Mouse (Mus musculus) small intestine, adult 2 months (tissue): Measurements from ENCODE around the gene Tceal5. TPM values are rescaled to one million over a fixed set of nuclear protein-coding genes. Genes with fewer than 3 reads are reported as not detected.
"Not testable (repeated sequence)": the region's sequence is repeated elsewhere in the genome, so short reads cannot be mapped to it uniquely, and the experiment has no call there.

Source experiments
- H3K27ac ChIP-seq: fragments of 200-500 bp; 2 replicates; pipeline ENCODE4 v1.5.1; 2012; ENCODE audit warnings: low read depth, low read length, control low read depth, inconsistent platforms; ENCODE audit not compliant: insufficient read depth
- H3K27me3 ChIP-seq: fragments of 200-500 bp; 2 replicates; pipeline ENCODE4 v1.6.1; 2012; ENCODE audit warnings: mild to moderate bottlenecking, moderate library complexity, low read length, inconsistent platforms; ENCODE audit not compliant: control insufficient read depth, insufficient read depth
- H3K36me3 ChIP-seq: fragments of 200-500 bp; 2 replicates; pipeline ENCODE4 v1.6.1; 2012; ENCODE audit warnings: mild to moderate bottlenecking, low read length, control low read depth, inconsistent platforms; ENCODE audit not compliant: control insufficient read depth, insufficient read depth
- H3K4me1 ChIP-seq: fragments of 200-500 bp; 2 replicates; pipeline ENCODE4 v1.6.1; 2012; ENCODE audit warnings: low read length, inconsistent platforms, mixed read lengths; ENCODE audit not compliant: control insufficient read depth, insufficient read depth, insufficient read length
- H3K4me3 ChIP-seq: fragments of 200-500 bp; 2 replicates; pipeline ENCODE4 v1.5.1; 2012; ENCODE audit warnings: low read depth, mild to moderate bottlenecking, control low read depth, inconsistent platforms, low read length, moderate library complexity
- CTCF ChIP-seq: fragments of 200-500 bp; IDR thresholded peaks from 2 replicates; pipeline ENCODE4 v1.5.1; 2012; ENCODE audit warnings: low read depth, mild to moderate bottlenecking, control low read depth, inconsistent platforms, low read length, moderate library complexity, mixed read lengths; ENCODE audit not compliant: insufficient replicate concordance, insufficient read length; ENCODE audit errors: extremely low read depth
- POLR2A ChIP-seq: fragments of 200-500 bp; IDR thresholded peaks from 2 replicates; pipeline ENCODE4 v1.6.1; 2012; ENCODE audit warnings: low read depth, mild to moderate bottlenecking, control low read depth, inconsistent platforms, low read length, moderate library complexity
- WGBS: fragments of 180-500 bp; shearing (Covaris S2); methylation state at CpG from one replicate; pipeline ENCODE4 v1.1.7; 2018; 5-methylcytosine and 5-hydroxymethylcytosine counted together
- polyA plus RNA-seq: library from polyadenylated mRNA; depleted of rRNA; stranded (reverse); fragments of >200 nt; gene quantifications from 2 replicates; pipeline ENCODE4 v1.2.3, GENCODE M21; 2012

The Tceal5 gene
- polyA plus RNA-seq, 1 experiment: 0.15 TPM

- no peak overlapping the region for H3K27ac ChIP-seq
- no peaks in the 10 kb centered on the region for H3K27me3 ChIP-seq
- no peaks in the 10 kb centered on the region for H3K36me3 ChIP-seq
- no peak overlapping the region for H3K4me3 ChIP-seq
- no peak for TF ChIP-seq POLR2A
- TF ChIP-seq CTCF: no peak
- 34% methylated on average over 3 of the region's 3 CpGs for WGBS
- no peaks in the 10 kb centered on the region for H3K4me1 ChIP-seq
Measured at GRCm38 (mm10) chrX:136238118-136238517, 34.4 kb upstream of the Tceal5 start.

- H3K27ac ChIP-seq: no peak overlapping the region
- H3K4me3 ChIP-seq: no peak overlapping the region
- H3K36me3 ChIP-seq: no peaks in the 10 kb centered on the region
- TF ChIP-seq CTCF (no peak), POLR2A (no peak)
- no peaks in the 10 kb centered on the region for H3K4me1 ChIP-seq
- no peaks in the 10 kb centered on the region for H3K27me3 ChIP-seq
- WGBS: 30% methylated on average over 5 of the region's 5 CpGs
Measured at GRCm38 (mm10) chrX:136227768-136228167, 24.1 kb upstream of the Tceal5 start.

DNA sequence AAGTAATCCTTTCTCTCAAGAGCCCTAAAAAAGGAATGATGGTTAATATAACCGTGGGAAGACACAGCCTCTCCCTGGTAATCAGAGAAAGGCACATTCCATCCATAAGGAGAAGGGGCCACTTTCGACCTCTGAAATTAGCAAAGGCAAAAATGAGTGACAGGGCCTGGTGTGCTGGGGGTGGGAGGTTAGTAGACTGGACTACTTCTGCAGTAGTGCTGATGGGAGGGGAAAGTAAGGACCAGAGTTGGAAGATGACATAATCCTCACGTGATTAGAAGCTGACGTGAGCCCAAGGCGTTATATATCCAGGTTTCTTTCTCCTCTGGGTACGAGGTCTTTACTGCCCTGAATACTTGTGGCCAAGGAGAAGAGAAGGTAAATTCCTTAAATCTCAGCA is 20.0 kb upstream of the Tceal5 start:
- TF ChIP-seq POLR2A (no peak), CTCF (no peak)
- Histone ChIP-seq H3K36me3 (no peaks in the 10 kb centered on the region), H3K27me3 (no peaks in the 10 kb centered on the region), H3K4me1 (no peaks in the 10 kb centered on the region), H3K4me3 (no peak overlapping the region), H3K27ac (no peak overlapping the region)
- WGBS: 65% methylated on average over 6 of the region's 6 CpGs

DNA sequence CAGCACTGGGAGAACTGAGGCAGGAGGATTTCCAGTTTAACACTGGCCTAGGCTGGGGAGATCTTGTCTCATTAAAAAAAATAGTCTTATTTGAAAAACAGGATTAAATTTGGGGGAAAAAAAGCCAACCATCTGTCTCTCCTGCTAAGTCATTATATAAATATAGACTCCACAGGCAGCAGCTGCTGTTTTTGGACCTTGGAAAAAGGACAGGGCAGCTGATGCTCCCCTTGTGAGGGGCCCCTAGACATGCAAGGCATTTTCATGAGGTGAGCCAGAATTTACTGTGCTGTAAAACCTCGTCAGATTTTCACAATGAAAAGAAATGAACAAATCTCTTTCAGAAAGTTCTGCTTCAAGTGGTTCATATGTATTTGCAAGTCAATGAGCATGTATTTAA is 12.6 kb upstream of the Tceal5 start:
- no peaks in the 10 kb centered on the region for H3K4me1 ChIP-seq
- H3K4me3 ChIP-seq: no peak overlapping the region
- H3K27me3 ChIP-seq: no peaks in the 10 kb centered on the region
- H3K27ac ChIP-seq: no peak overlapping the region
- 50% methylated on average over 1 of the region's 1 CpGs for WGBS
- TF ChIP-seq POLR2A (no peak), CTCF (no peak)
- H3K36me3 ChIP-seq: no peaks in the 10 kb centered on the region

- H3K4me3 ChIP-seq, H3K27ac ChIP-seq, H3K27me3 ChIP-seq, H3K36me3 ChIP-seq, H3K4me1 ChIP-seq: not testable (repeated sequence)
- 39% methylated on average over 13 of the region's 67 CpGs for WGBS
Measured at GRCm38 (mm10) chrX:136214729-136215677, 11.3 kb upstream of the Tceal5 start, which contains the start of the genes Tceal7 and Bex1. Gene Tceal7, plus strand, starts transcription at chrX:136214779. Gene Bex1, minus strand, starts transcription at chrX:136215513.

DNA sequence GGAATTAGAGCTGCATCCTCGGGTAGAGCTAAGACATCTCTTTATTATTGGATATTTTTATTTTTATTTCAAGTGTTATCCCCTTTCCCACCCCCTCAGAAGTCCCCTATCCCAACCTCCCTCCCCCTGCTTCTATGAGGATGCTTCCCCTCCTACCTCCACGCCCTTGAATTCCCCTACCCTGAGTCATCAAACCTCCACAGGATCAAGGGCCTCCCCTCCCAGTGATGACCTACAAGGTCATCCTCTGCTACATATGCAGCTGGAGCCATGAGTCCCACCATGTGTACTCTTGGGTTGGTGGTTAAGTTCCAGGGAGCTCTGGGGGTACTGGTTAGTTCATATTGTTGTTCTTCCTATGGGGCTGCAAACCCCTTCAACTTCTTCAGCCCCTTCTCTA is 9.7 kb upstream of the Tceal5 start:
- 77% methylated on average over 2 of the region's 2 CpGs for WGBS
- Histone ChIP-seq H3K4me3 (no peak overlapping the region), H3K27me3 (no peaks in the 10 kb centered on the region), H3K27ac (no peak overlapping the region), H3K4me1 (no peaks in the 10 kb centered on the region), H3K36me3 (no peaks in the 10 kb centered on the region)
- TF ChIP-seq POLR2A (no peak), CTCF (no peak)

DNA sequence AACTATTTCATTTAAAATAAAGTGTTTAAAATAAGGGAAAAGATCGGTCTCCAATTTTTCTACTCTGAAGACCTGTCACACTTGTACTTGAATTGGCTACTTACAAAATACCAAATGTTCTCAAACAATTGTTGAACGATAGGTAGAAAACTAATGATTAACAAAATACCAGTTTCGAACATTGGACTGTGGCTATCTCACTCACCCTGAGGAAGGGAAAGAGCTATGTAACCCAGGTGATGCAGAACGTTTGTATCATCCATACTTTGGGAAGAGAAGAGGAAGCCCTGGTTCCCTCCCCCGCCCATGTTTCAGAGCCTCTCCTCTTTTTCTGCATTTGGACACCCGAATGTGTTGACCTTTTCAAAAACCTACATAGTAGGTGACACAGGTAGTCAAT is 730 bp upstream of the Tceal5 start:
- 46% methylated on average over 6 of the region's 6 CpGs for WGBS

More for the DNA sequence above, 730 bp upstream of the Tceal5 start:
- no peaks in the 10 kb centered on the region for H3K36me3 ChIP-seq
- TF ChIP-seq CTCF (no peak), POLR2A (no peak)
- H3K4me3 ChIP-seq: no peak overlapping the region
- no peaks in the 10 kb centered on the region for H3K4me1 ChIP-seq
- H3K27me3 ChIP-seq: no peaks in the 10 kb centered on the region
- no peak overlapping the region for H3K27ac ChIP-seq
